8 mouse cellular contexts compared by ENCODE assay signal in genomic region chr14:25533631-25534395, GRCm38 (mm10).
DNase-seq lines count a peak whose midpoint lies in the region; ATAC-seq and TF ChIP-seq lines count a peak whose summit lies in the region.
"Had no signal": no experiment of that assay in that cellular context is flagged by ENCODE, and none has a peak within 500 bp of the region (broad histone marks: within the 10 kb centered on the region; RNA-seq: fewer than 3 reads in every experiment).

No protein-coding gene starts in this region.

- no peaks in the 10 kb centered on the region for H3K27me3 ChIP-seq in kidney, embryonic 15.5 days
- H3K27me3 ChIP-seq in Patski: no peaks in the 10 kb centered on the region
- no peaks in the 10 kb centered on the region for H3K27me3 ChIP-seq in lung, postnatal 0 days (replicated peaks; ENCODE audit: insufficient read depth, low read length)
- H3K27me3 ChIP-seq: midbrain, embryonic 12.5 days had no signal

- in situ Hi-C loops in Patski (cut with MboI; ENCODE audit: low pct_unique_long_range_greater_than_20kb): no loop called here

- no peak for TF ChIP-seq CTCF in Patski (IDR thresholded peaks at IDR 0.05)
- no peak for TF ChIP-seq CTCF in lung, postnatal 0 days (IDR thresholded peaks at IDR 0.05)

- CTCF ChIA-PET in Patski (lab: Charles Lee): interaction anchor here (0.8 to 2.4 kb wide), 4 partner anchors 9 to 32 kb away, joined by 3 to 7 read pairs (median 4); no protein-coding TSS in a partner anchor

- H3K4me1 ChIP-seq in kidney, embryonic 15.5 days: peaks cover 56% of the 10 kb centered on the region
- H3K4me1 ChIP-seq in lung, postnatal 0 days (ENCODE audit: insufficient read depth, low read depth, low read length): peaks cover 25% of the 10 kb centered on the region

- WGBS in kidney, embryonic 15.5 days: 69% methylated on average over 9 of the region's 9 CpGs
- WGBS in lung, postnatal 0 days: 49% methylated on average over 9 of the region's 9 CpGs

- no peak overlapping the region for H3K4me2 ChIP-seq in kidney, embryonic 15.5 days
- H3K4me2 ChIP-seq in lung, postnatal 0 days (replicated peaks; ENCODE audit: low read depth, low read length): no peak overlapping the region
- H3K4me2 ChIP-seq: midbrain, embryonic 12.5 days had no signal

- peaks cover 37% of the 10 kb centered on the region for H3K36me3 ChIP-seq in kidney, embryonic 15.5 days
- peaks cover 8% of the 10 kb centered on the region; the same call in 1 of the 2 replicates for H3K36me3 ChIP-seq in lung, postnatal 0 days (ENCODE audit: insufficient read depth, low read length)

- TF ChIP-seq EP300 in lung, postnatal 0 days (IDR thresholded peaks at IDR 0.05): no peak

- H3K4me3 ChIP-seq in kidney, embryonic 15.5 days (replicated peaks): no peak overlapping the region
- no peak overlapping the region for H3K4me3 ChIP-seq in lung, postnatal 0 days (ENCODE audit: low read depth, low read length)
- H3K4me3 ChIP-seq: midbrain, embryonic 12.5 days had no signal

- POLR2A ChIA-PET in Patski (lab: Charles Lee): interaction anchor here (0.7 to 1.2 kb wide), 4 partner anchors 9 to 30 kb away, joined by 3 read pairs; no protein-coding TSS in a partner anchor

- no peak for DNase-seq in kidney, adult 18-20 months
- no peak for DNase-seq in Patski (ENCODE audit: low read depth, low spot score)
- DNase-seq in lung, postnatal 0 days (ENCODE audit: low spot score): peak; percentile 68
- no peak for DNase-seq in left cerebral cortex, postnatal 14 days (ENCODE audit: low spot score in 2 of 2)
- no peak for DNase-seq in frontal cortex, adult 2 months (ENCODE audit: extremely low spot score in 1 of 2, low spot score in 1 of 2)

- intact Hi-C loops in left cerebral cortex, postnatal 14 days (cut with DNase I): no loop called here

- H3K9ac ChIP-seq in kidney, embryonic 15.5 days: no peak overlapping the region
- no peak overlapping the region for H3K9ac ChIP-seq in lung, postnatal 0 days (replicated peaks; ENCODE audit: low read depth)
- H3K9ac ChIP-seq: midbrain, embryonic 12.5 days had no signal

- H3K27ac ChIP-seq in kidney, embryonic 15.5 days: peak overlapping the region; percentile 80
- H3K27ac ChIP-seq in lung, postnatal 0 days (ENCODE audit: low read length): peak overlapping the region; percentile 52
- H3K27ac ChIP-seq: midbrain, embryonic 12.5 days had no signal

- no peaks in the 10 kb centered on the region for H3K9me3 ChIP-seq in kidney, embryonic 15.5 days (replicated peaks)
- no peaks in the 10 kb centered on the region for H3K9me3 ChIP-seq in lung, postnatal 0 days (ENCODE audit: low read length)
- H3K9me3 ChIP-seq: midbrain, embryonic 12.5 days had no signal

- no peak for ATAC-seq in kidney, embryonic 15.5 days (replicated peaks; ENCODE audit: low FRiP score)
- ATAC-seq in Patski: peak; percentile 28
- peak; percentile 36 for ATAC-seq in granulocyte monocyte progenitor cell, adult 5-6 weeks (replicated peaks; ENCODE audit: poor library complexity, severe bottlenecking)
- ATAC-seq in lung, postnatal 0 days: peak; percentile 30; the same call in 1 of the 2 replicates
